Mouse (Mus musculus): ENCODE measurements around the gene Upp1.

DNA sequence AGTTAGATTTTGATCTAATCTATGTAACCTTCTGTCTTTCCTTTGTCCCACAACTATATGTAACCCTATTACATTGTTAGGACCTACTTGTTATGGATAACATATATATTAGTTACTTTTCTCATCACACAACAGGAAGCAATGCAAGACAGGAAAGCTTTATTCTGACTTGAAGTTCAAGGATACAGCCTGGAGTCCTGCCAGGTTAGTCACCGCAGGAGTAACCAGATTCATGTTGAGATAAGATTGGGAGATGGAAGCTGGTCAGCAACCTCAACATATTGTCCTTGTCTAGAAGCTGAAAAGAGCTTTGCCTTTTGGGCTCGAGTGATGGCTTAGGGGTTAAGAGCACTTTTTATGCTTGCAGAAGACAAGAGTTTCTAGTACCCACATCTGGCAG lies 30.3 kb downstream of the Upp1 start:
- TF ChIP-seq EP300 (IDR thresholded peaks at IDR 0.05; ENCODE audit: low read depth) (no peak), CTCF (IDR thresholded peaks at IDR 0.05; ENCODE audit: low read depth) (no peak)

All from heart, postnatal 0 days (tissue).